ENCODE assay signal across 11 mouse cellular contexts in the genomic region with DNA sequence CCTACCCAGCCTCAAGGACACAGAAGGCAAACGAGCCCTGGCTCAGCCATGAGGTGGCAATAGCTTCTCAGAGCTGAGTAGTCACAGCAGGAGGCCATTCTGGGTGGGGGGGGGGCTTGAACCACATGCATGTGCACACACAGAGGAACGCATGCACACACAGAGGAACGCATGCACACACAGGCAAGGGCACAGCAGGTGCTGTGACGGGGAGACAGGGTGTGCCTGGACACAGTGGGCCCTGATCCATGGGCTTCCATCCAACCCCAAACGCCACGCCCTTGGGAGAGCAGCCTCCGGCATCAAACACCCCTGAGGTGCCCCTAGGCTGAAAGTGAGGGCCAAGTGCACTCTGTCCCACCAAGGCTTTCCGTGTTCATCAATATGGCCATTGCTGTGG. TPM values are rescaled to one million over a fixed set of nuclear protein-coding genes. Genes with fewer than 3 reads are reported as not detected.
DNase-seq lines count a peak whose midpoint lies in the region; ATAC-seq and TF ChIP-seq lines count a peak whose summit lies in the region.
"Had no signal": no experiment of that assay in that cellular context is flagged by ENCODE, and none has a peak within 500 bp of the region (broad histone marks: within the 10 kb centered on the region; RNA-seq: fewer than 3 reads in every experiment).

No protein-coding gene starts in this region.

- no peak overlapping the region for H3K4me3 ChIP-seq in heart, embryonic 11.5 days (ENCODE audit: low read depth, low read length)
- no peak overlapping the region for H3K4me3 ChIP-seq in lung, embryonic 14.5 days (ENCODE audit: low read depth, low read length)
- no peak overlapping the region for H3K4me3 ChIP-seq in limb, embryonic 10.5 days
- no peak overlapping the region for H3K4me3 ChIP-seq in stomach, embryonic 15.5 days (replicated peaks)
- H3K4me3 ChIP-seq: forebrain, embryonic 12.5 days had no signal

- no peak for ATAC-seq in heart, embryonic 11.5 days (replicated peaks; ENCODE audit: insufficient number of reproducible peaks, low FRiP score, low TSS enrichment)
- no peak for ATAC-seq in lung, embryonic 14.5 days (ENCODE audit: insufficient read depth)
- ATAC-seq in stomach, embryonic 15.5 days (ENCODE audit: insufficient read depth, low FRiP score, low read depth), result no peak
- no peak for ATAC-seq in CD4-positive, CD25-positive, alpha-beta regulatory T cell, adult 4 months
- ATAC-seq: activated CD4-positive, CD25-positive, alpha-beta regulatory T cell, adult 4 months had no signal

- TF ChIP-seq CTCF in lung, embryonic 14.5 days (IDR thresholded peaks at IDR 0.05; ENCODE audit: low read depth), result no peak

- H3K36me3 ChIP-seq in heart, embryonic 11.5 days (ENCODE audit: control insufficient read depth, insufficient read depth, low read length), result peaks cover 12% of the 10 kb centered on the region
- H3K36me3 ChIP-seq in lung, embryonic 14.5 days (ENCODE audit: insufficient read depth), result peaks cover 57% of the 10 kb centered on the region; the same call in 1 of the 2 replicates
- H3K36me3 ChIP-seq in limb, embryonic 10.5 days, result peaks cover 81% of the 10 kb centered on the region
- peaks cover 4% of the 10 kb centered on the region; the same call in 1 of the 2 replicates for H3K36me3 ChIP-seq in stomach, embryonic 15.5 days

- no peak overlapping the region for H3K9ac ChIP-seq in heart, embryonic 11.5 days (ENCODE audit: low read depth, low read length)
- no peak overlapping the region for H3K9ac ChIP-seq in lung, embryonic 14.5 days
- no peak overlapping the region for H3K9ac ChIP-seq in stomach, embryonic 15.5 days
- H3K9ac ChIP-seq: forebrain, embryonic 12.5 days had no signal

- WGBS in heart, embryonic 11.5 days (ENCODE audit: insufficient replicate concordance), result 92% methylated on average over 8 of the region's 8 CpGs
- 72% methylated on average over 8 of the region's 8 CpGs for WGBS in lung, embryonic 14.5 days
- 92% methylated on average over 8 of the region's 8 CpGs for WGBS in limb, embryonic 10.5 days
- 66% methylated on average over 8 of the region's 8 CpGs for WGBS in stomach, embryonic 15.5 days

- H3K27me3 ChIP-seq in heart, embryonic 11.5 days (ENCODE audit: control insufficient read depth, insufficient read depth, low read length), result no peaks in the 10 kb centered on the region
- no peaks in the 10 kb centered on the region for H3K27me3 ChIP-seq in lung, embryonic 14.5 days (ENCODE audit: insufficient read depth, low read length)
- H3K27me3 ChIP-seq in limb, embryonic 10.5 days (ENCODE audit: low read depth, poor library complexity, severe bottlenecking), result no peaks in the 10 kb centered on the region
- no peaks in the 10 kb centered on the region for H3K27me3 ChIP-seq in stomach, embryonic 15.5 days (replicated peaks)
- H3K27me3 ChIP-seq: forebrain, embryonic 12.5 days had no signal

- DNase-seq in heart, postnatal 36 days, result no peak
- no peak for DNase-seq in lung, embryonic 14.5 days
- DNase-seq in lung, postnatal 25 days (ENCODE audit: low spot score), result no peak
- DNase-seq in limb, embryonic 10.5 days (ENCODE audit: low spot score), result no peak
- DNase-seq in ovary, postnatal 36 days (ENCODE audit: low spot score), result no peak
- DNase-seq: left cerebral cortex, postnatal 4 days had no signal

- peaks cover 63% of the 10 kb centered on the region for H3K4me1 ChIP-seq in heart, embryonic 11.5 days (ENCODE audit: control insufficient read depth, insufficient read depth, low read length)
- H3K4me1 ChIP-seq in lung, embryonic 14.5 days (ENCODE audit: insufficient read depth), result peaks cover 9% of the 10 kb centered on the region
- H3K4me1 ChIP-seq in limb, embryonic 10.5 days, result peaks cover 30% of the 10 kb centered on the region
- peaks cover 34% of the 10 kb centered on the region for H3K4me1 ChIP-seq in stomach, embryonic 15.5 days

- peak overlapping the region; percentile 45; the same call in 1 of the 2 replicates for H3K4me2 ChIP-seq in heart, embryonic 11.5 days
- 0 out of 2 replicates have a peak overlapping the region, but pooled peaks have one; percentile 12 for H3K4me2 ChIP-seq in lung, embryonic 14.5 days
- H3K4me2 ChIP-seq in stomach, embryonic 15.5 days, result peak overlapping the region; percentile 19; the same call in 1 of the 2 replicates
- H3K4me2 ChIP-seq: forebrain, embryonic 12.5 days had no signal

- no peaks in the 10 kb centered on the region for H3K9me3 ChIP-seq in heart, embryonic 11.5 days (replicated peaks; ENCODE audit: control insufficient read depth, low read length)
- H3K9me3 ChIP-seq in lung, embryonic 14.5 days (ENCODE audit: low read depth, low read length), result no peaks in the 10 kb centered on the region
- H3K9me3 ChIP-seq in limb, embryonic 10.5 days (replicated peaks), result no peaks in the 10 kb centered on the region
- H3K9me3 ChIP-seq in stomach, embryonic 15.5 days, result no peaks in the 10 kb centered on the region
- H3K9me3 ChIP-seq: forebrain, embryonic 12.5 days had no signal

- H3K27ac ChIP-seq in heart, embryonic 11.5 days (ENCODE audit: low read depth, low read length), result peak overlapping the region; percentile 84
- peak overlapping the region; percentile 9; the same call in 1 of the 2 replicates for H3K27ac ChIP-seq in lung, embryonic 14.5 days (ENCODE audit: low read depth)
- peak overlapping the region; percentile 37; the same call in 1 of the 2 replicates for H3K27ac ChIP-seq in limb, embryonic 10.5 days
- H3K27ac ChIP-seq in stomach, embryonic 15.5 days, result peak overlapping the region; percentile 76
- H3K27ac ChIP-seq: forebrain, embryonic 12.5 days had no signal

- intact Hi-C loops in heart, postnatal 36 days (cut with DNase I), result no loop called here

RNA-seq across cellular contexts. Expression of a gene that starts 15.0 kb away (rescaled TPM):
- polyA plus RNA-seq in heart, embryonic 11.5 days (2014; fragmentation: Nextera tagmentation; extraction: Ambion mirVana), result 57.5 and 72.0 TPM in 2 replicates
- 10 to 100 TPM; 79.8 to 81.1 TPM for total RNA-seq in heart, postnatal 36 days (2021)
- 77.2 and 83.9 TPM in 2 replicates for polyA plus RNA-seq in lung, embryonic 14.5 days (2014; fragmentation: Nextera tagmentation; extraction: Ambion mirVana)
- 99.6 and 99.8 TPM in 2 replicates for polyA plus RNA-seq in limb, embryonic 10.5 days (2016; fragmentation: Nextera tagmentation; extraction: Ambion mirVana)
- polyA plus RNA-seq in stomach, embryonic 15.5 days (2015; fragmentation: Nextera tagmentation; extraction: Ambion mirVana), result 87.2 and 93.5 TPM in 2 replicates
- polyA plus RNA-seq in CD4-positive, CD25-positive, alpha-beta regulatory T cell, adult 4 months (2017; shearing (Covaris generic)), result 10 to 100 TPM; 34.8 to 49.2 TPM

RNA-seq across cellular contexts. Expression of a gene that starts 37.5 kb away (rescaled TPM):
- polyA plus RNA-seq in heart, embryonic 11.5 days (2014; fragmentation: Nextera tagmentation; extraction: Ambion mirVana), result 83.2 and 83.4 TPM in 2 replicates
- total RNA-seq in heart, postnatal 36 days (2021), result 10 to 100 TPM; 64.5 to 67.7 TPM
- polyA plus RNA-seq in lung, embryonic 14.5 days (2014; fragmentation: Nextera tagmentation; extraction: Ambion mirVana), result 76.7 and 88.6 TPM in 2 replicates
- 78.5 and 83.8 TPM in 2 replicates for polyA plus RNA-seq in limb, embryonic 10.5 days (2016; fragmentation: Nextera tagmentation; extraction: Ambion mirVana)
- 81.5 and 83.1 TPM in 2 replicates for polyA plus RNA-seq in stomach, embryonic 15.5 days (2015; fragmentation: Nextera tagmentation; extraction: Ambion mirVana)
- 10 to 100 TPM; 77.9 to 85.0 TPM for polyA plus RNA-seq in CD4-positive, CD25-positive, alpha-beta regulatory T cell, adult 4 months (2017; shearing (Covaris generic))

RNA-seq across cellular contexts. Expression of a gene that starts 37.7 kb away (rescaled TPM):
- 14.6 and 18.9 TPM in 2 replicates for polyA plus RNA-seq in heart, embryonic 11.5 days (2014; fragmentation: Nextera tagmentation; extraction: Ambion mirVana)
- 1 to 10 TPM; 7.0 to 7.4 TPM for total RNA-seq in heart, postnatal 36 days (2021)
- 13.4 and 17.1 TPM in 2 replicates for polyA plus RNA-seq in lung, embryonic 14.5 days (2014; fragmentation: Nextera tagmentation; extraction: Ambion mirVana)
- 21.4 and 23.0 TPM in 2 replicates for polyA plus RNA-seq in limb, embryonic 10.5 days (2016; fragmentation: Nextera tagmentation; extraction: Ambion mirVana)
- 17.7 and 19.0 TPM in 2 replicates for polyA plus RNA-seq in stomach, embryonic 15.5 days (2015; fragmentation: Nextera tagmentation; extraction: Ambion mirVana)
- polyA plus RNA-seq in CD4-positive, CD25-positive, alpha-beta regulatory T cell, adult 4 months (2017; shearing (Covaris generic)), result 10 to 100 TPM in 1 of 2 experiments, 1 to 10 TPM in 1; 9.2 to 12.1 TPM

RNA-seq across cellular contexts. Expression of a gene that starts 49.6 kb away (rescaled TPM):
- 15.1 and 16.0 TPM in 2 replicates for polyA plus RNA-seq in heart, embryonic 11.5 days (2014; fragmentation: Nextera tagmentation; extraction: Ambion mirVana)
- total RNA-seq in heart, postnatal 36 days (2021), result 10 to 100 TPM in 1 of 2 experiments, 1 to 10 TPM in 1; 9.6 to 11.5 TPM
- 22.1 and 27.3 TPM in 2 replicates for polyA plus RNA-seq in lung, embryonic 14.5 days (2014; fragmentation: Nextera tagmentation; extraction: Ambion mirVana)
- polyA plus RNA-seq in limb, embryonic 10.5 days (2016; fragmentation: Nextera tagmentation; extraction: Ambion mirVana), result 46.7 and 55.2 TPM in 2 replicates
- 21.6 and 25.1 TPM in 2 replicates for polyA plus RNA-seq in stomach, embryonic 15.5 days (2015; fragmentation: Nextera tagmentation; extraction: Ambion mirVana)
- polyA plus RNA-seq in CD4-positive, CD25-positive, alpha-beta regulatory T cell, adult 4 months (2017; shearing (Covaris generic)), result under 1 TPM in 1 of 2 experiments, not detected in 1; 0.47 TPM

Comparison
In these comparisons a context has a peak if more than half of its experiments do, and no peak if none do; other contexts are left out.
1. H3K27ac ChIP-seq: peak in every context shown above with its lines; median percentile 84 in heart, embryonic 11.5 days; 76 in stomach, embryonic 15.5 days; 37 in limb, embryonic 10.5 days; 9 in lung, embryonic 14.5 days.